Mouse (Mus musculus) hindbrain, embryonic 15.5 days (tissue): ENCODE measurements around the gene Dhx9. TPM values are rescaled to one million over a fixed set of nuclear protein-coding genes. Genes with fewer than 3 reads are reported as not detected.

Experiments
- ATAC-seq: fragments of 200-750 bp; cut with Nextera tagmentation; 2 replicates; pipeline ENCODE4 v1.8.0; 2017; ENCODE audit warnings: low read depth, moderate number of reproducible peaks, moderate TSS enrichment; ENCODE audit not compliant: low FRiP score
- H3K27ac ChIP-seq: fragments of 300-500 bp; sonication (generic); replicated peaks from 2 replicates; pipeline ENCODE4 v1.5.1; 2015; ENCODE audit warnings: mild to moderate bottlenecking, inconsistent platforms
- H3K27me3 ChIP-seq: fragments of 300-500 bp; sonication (generic); 2 replicates; pipeline ENCODE4 v1.6.1; 2015; ENCODE audit warnings: control low read depth, inconsistent platforms
- H3K36me3 ChIP-seq: fragments of 300-500 bp; sonication (generic); 2 replicates; pipeline ENCODE4 v1.6.1; 2015; ENCODE audit warnings: control low read depth, inconsistent platforms
- H3K4me1 ChIP-seq: fragments of 300-500 bp; sonication (generic); replicated peaks from 2 replicates; pipeline ENCODE4 v1.6.1; 2015; ENCODE audit warnings: control low read depth, inconsistent platforms
- H3K4me2 ChIP-seq: fragments of 300-500 bp; sonication (generic); 2 replicates; pipeline ENCODE4 v1.6.1; 2015; ENCODE audit warnings: moderate library complexity, mild to moderate bottlenecking, inconsistent platforms
- H3K4me3 ChIP-seq: fragments of 300-500 bp; sonication (generic); 2 replicates; pipeline ENCODE4 v1.5.1; 2015; ENCODE audit warnings: mild to moderate bottlenecking, inconsistent platforms
- H3K9ac ChIP-seq: fragments of 300-500 bp; sonication (generic); 2 replicates; pipeline ENCODE4 v1.6.1; 2015; ENCODE audit warnings: inconsistent platforms
- H3K9me3 ChIP-seq: fragments of 300-500 bp; sonication (generic); 2 replicates; pipeline ENCODE4 v1.6.1; 2016; ENCODE audit warnings: control low read depth, inconsistent platforms
- WGBS: fragments of 180-500 bp; shearing (Covaris S2); methylation state at CpG from one replicate; pipeline ENCODE4 v1.1.7; 2015; 5-methylcytosine and 5-hydroxymethylcytosine counted together
- polyA plus RNA-seq: library from polyadenylated mRNA; unstranded; fragments of >200 nt; fragmentation: Nextera tagmentation; extraction: Ambion mirVana; gene quantifications from 2 replicates; pipeline ENCODE4 v1.2.1, GENCODE M21; 2015

The Dhx9 gene
- polyA plus RNA-seq, 1 experiment from 2014 or later: 23.5 TPM

- WGBS: 68% methylated on average over 1 of the region's 1 CpGs
- H3K9ac ChIP-seq: no peak overlapping the region
- no peak; the same call in 1 of the 2 replicates for ATAC-seq
- no peaks in the 10 kb centered on the region for H3K9me3 ChIP-seq
- no peak overlapping the region for H3K4me3 ChIP-seq
- H3K27me3 ChIP-seq: no peaks in the 10 kb centered on the region
- H3K36me3 ChIP-seq: peaks cover 55% of the 10 kb centered on the region
- peaks cover 16% of the 10 kb centered on the region for H3K4me1 ChIP-seq
- H3K4me2 ChIP-seq: no peak overlapping the region
- no peak overlapping the region for H3K27ac ChIP-seq
These were observed 7.0 kb downstream of the Dhx9 start for GRCm38 (mm10) chr1:153480386-153481024.

GRCm38 (mm10) chr1:153479296-153479695, 8.2 kb downstream of the Dhx9 start:
- Histone ChIP-seq H3K4me3 (no peak overlapping the region), H3K36me3 (peaks cover 66% of the 10 kb centered on the region), H3K27me3 (no peaks in the 10 kb centered on the region), H3K9ac (no peak overlapping the region), H3K4me1 (peaks cover 4% of the 10 kb centered on the region), H3K4me2 (no peak overlapping the region), H3K9me3 (no peaks in the 10 kb centered on the region), H3K27ac (no peak overlapping the region)
- WGBS: 78% methylated on average over 1 of the region's 1 CpGs
- ATAC-seq: no peak

GRCm38 (mm10) chr1:153461796-153462195, 25.7 kb downstream of the Dhx9 start:
- Histone ChIP-seq H3K9ac (no peak overlapping the region), H3K36me3 (peaks cover 77% of the 10 kb centered on the region), H3K27ac (no peak overlapping the region), H3K9me3 (no peaks in the 10 kb centered on the region), H3K4me3 (no peak overlapping the region), H3K4me2 (no peak overlapping the region), H3K27me3 (no peaks in the 10 kb centered on the region), H3K4me1 (no peaks in the 10 kb centered on the region)
- WGBS: 87% methylated on average over 1 of the region's 1 CpGs
- ATAC-seq: no peak

- Histone ChIP-seq H3K4me2 (no peak overlapping the region), H3K9ac (no peak overlapping the region), H3K27me3 (no peaks in the 10 kb centered on the region), H3K9me3 (no peaks in the 10 kb centered on the region), H3K27ac (no peak overlapping the region), H3K36me3 (peaks cover 49% of the 10 kb centered on the region), H3K4me1 (no peaks in the 10 kb centered on the region), H3K4me3 (no peak overlapping the region)
- peak; percentile 55; the same call in 1 of the 2 replicates for ATAC-seq
- WGBS: 90% methylated on average over 5 of the region's 5 CpGs
These were observed 31.3 kb downstream of the Dhx9 start for GRCm38 (mm10) chr1:153456137-153456536.

GRCm38 (mm10) chr1:153453146-153453642, 34.3 kb downstream of the Dhx9 start:
- no peak for ATAC-seq
- Histone ChIP-seq H3K36me3 (peaks cover 28% of the 10 kb centered on the region), H3K27ac (no peak overlapping the region), H3K9me3 (no peaks in the 10 kb centered on the region), H3K4me2 (no peak overlapping the region), H3K27me3 (no peaks in the 10 kb centered on the region), H3K4me3 (no peak overlapping the region), H3K4me1 (no peaks in the 10 kb centered on the region), H3K9ac (no peak overlapping the region)
- 85% methylated on average over 3 of the region's 3 CpGs for WGBS

GRCm38 (mm10) chr1:153451237-153452154, 36.0 kb downstream of the Dhx9 start:
- 70% methylated on average over 10 of the region's 10 CpGs for WGBS
- H3K27ac ChIP-seq: no peak overlapping the region
- no peak overlapping the region for H3K4me3 ChIP-seq
- H3K36me3 ChIP-seq: peaks cover 17% of the 10 kb centered on the region
- H3K4me1 ChIP-seq: no peaks in the 10 kb centered on the region
- no peaks in the 10 kb centered on the region for H3K9me3 ChIP-seq
- no peak overlapping the region for H3K9ac ChIP-seq
- H3K4me2 ChIP-seq: no peak overlapping the region
- 0 out of 2 replicates have a peak, but pooled peaks have one; percentile 4 for ATAC-seq
- no peaks in the 10 kb centered on the region for H3K27me3 ChIP-seq

- ATAC-seq: 0 out of 2 replicates have a peak, but pooled peaks have one; percentile 45
- Histone ChIP-seq H3K4me1 (no peaks in the 10 kb centered on the region), H3K4me2 (no peak overlapping the region)
These were observed 41.2 kb downstream of the Dhx9 start for GRCm38 (mm10) chr1:153446120-153446831.

GRCm38 (mm10) chr1:153443632-153444031, 43.8 kb downstream of the Dhx9 start:
- no peaks in the 10 kb centered on the region for H3K4me1 ChIP-seq
- ATAC-seq: no peak
- no peaks in the 10 kb centered on the region for H3K9me3 ChIP-seq
- H3K27ac ChIP-seq: no peak overlapping the region
- no peak overlapping the region for H3K4me3 ChIP-seq
- 85% methylated on average over 4 of the region's 4 CpGs for WGBS
- H3K27me3 ChIP-seq: no peaks in the 10 kb centered on the region
- no peak overlapping the region for H3K4me2 ChIP-seq
- H3K9ac ChIP-seq: no peak overlapping the region
- H3K36me3 ChIP-seq: 0 out of 2 replicates have a peak, but pooled peaks cover 3% of the 10 kb centered on the region

More at GRCm38 (mm10) chr1:153446120-153446831, 41.2 kb downstream of the Dhx9 start:
- no peak overlapping the region for H3K4me3 ChIP-seq
- no peak overlapping the region for H3K27ac ChIP-seq
- H3K9ac ChIP-seq: no peak overlapping the region
- WGBS: 94% methylated on average over 20 of the region's 20 CpGs
- 0 out of 2 replicates have a peak, but pooled peaks cover 4% of the 10 kb centered on the region for H3K36me3 ChIP-seq
- no peaks in the 10 kb centered on the region for H3K27me3 ChIP-seq
- H3K9me3 ChIP-seq: no peaks in the 10 kb centered on the region

GRCm38 (mm10) chr1:153443019-153443418, 44.4 kb downstream of the Dhx9 start:
- H3K4me3 ChIP-seq: no peak overlapping the region
- H3K4me2 ChIP-seq: no peak overlapping the region
- H3K4me1 ChIP-seq: no peaks in the 10 kb centered on the region
- no peaks in the 10 kb centered on the region for H3K27me3 ChIP-seq
- no peaks in the 10 kb centered on the region for H3K9me3 ChIP-seq
- no peaks in the 10 kb centered on the region for H3K36me3 ChIP-seq
- H3K9ac ChIP-seq: no peak overlapping the region
- no peak for ATAC-seq
- WGBS: 83% methylated on average over 1 of the region's 1 CpGs
- no peak overlapping the region for H3K27ac ChIP-seq

- H3K4me3 ChIP-seq: no peak overlapping the region
- 83% methylated on average over 3 of the region's 3 CpGs for WGBS
- ATAC-seq: no peak
- H3K9ac ChIP-seq: no peak overlapping the region
- no peaks in the 10 kb centered on the region for H3K4me1 ChIP-seq
- H3K4me2 ChIP-seq: no peak overlapping the region
- H3K36me3 ChIP-seq: no peaks in the 10 kb centered on the region
- H3K9me3 ChIP-seq: no peaks in the 10 kb centered on the region
- no peak overlapping the region for H3K27ac ChIP-seq
- H3K27me3 ChIP-seq: no peaks in the 10 kb centered on the region
These were observed 45.8 kb downstream of the Dhx9 start for GRCm38 (mm10) chr1:153441656-153442055.

- no peak for ATAC-seq
- H3K27ac ChIP-seq: no peak overlapping the region
- no peaks in the 10 kb centered on the region for H3K9me3 ChIP-seq
- no peaks in the 10 kb centered on the region for H3K36me3 ChIP-seq
- no peak overlapping the region for H3K4me3 ChIP-seq
- H3K9ac ChIP-seq: no peak overlapping the region
- WGBS: 82% methylated on average over 4 of the region's 4 CpGs
- no peaks in the 10 kb centered on the region for H3K4me1 ChIP-seq
- no peak overlapping the region for H3K4me2 ChIP-seq
- no peaks in the 10 kb centered on the region for H3K27me3 ChIP-seq
These were observed 46.7 kb downstream of the Dhx9 start for GRCm38 (mm10) chr1:153440752-153441151.
